Mouse (Mus musculus) embryonic facial prominence, embryonic 12.5 days (tissue): Measurements from ENCODE around the gene Ntm. TPM values are rescaled to one million over a fixed set of nuclear protein-coding genes. Genes with fewer than 3 reads are reported as not detected.

ENCODE experiments used
- ATAC-seq: fragments of 200-750 bp; cut with Nextera tagmentation; 2 replicates; pipeline ENCODE4 v1.8.0; 2017; ENCODE audit not compliant: insufficient number of reproducible peaks, insufficient read depth, low FRiP score, low TSS enrichment
- H3K27ac ChIP-seq: fragments of 300-500 bp; sonication (generic); 2 replicates; pipeline ENCODE4 v1.5.1; 2016; ENCODE audit warnings: mild to moderate bottlenecking
- H3K27me3 ChIP-seq: fragments of 300-500 bp; sonication (generic); 2 replicates; pipeline ENCODE4 v1.6.1; 2016; ENCODE audit warnings: mild to moderate bottlenecking, moderate library complexity
- H3K36me3 ChIP-seq: fragments of 300-500 bp; sonication (generic); 2 replicates; pipeline ENCODE4 v1.6.1; 2016; ENCODE audit warnings: mild to moderate bottlenecking
- H3K4me1 ChIP-seq: fragments of 300-500 bp; sonication (generic); 2 replicates; pipeline ENCODE4 v1.6.1; 2016
- H3K4me2 ChIP-seq: fragments of 300-500 bp; sonication (generic); replicated peaks from 2 replicates; pipeline ENCODE4 v1.6.1; 2016; ENCODE audit warnings: mild to moderate bottlenecking, moderate library complexity
- H3K4me3 ChIP-seq: fragments of 300-500 bp; sonication (generic); 2 replicates; pipeline ENCODE4 v1.5.1; 2016; ENCODE audit warnings: mild to moderate bottlenecking
- H3K9ac ChIP-seq: fragments of 300-500 bp; sonication (generic); 2 replicates; pipeline ENCODE4 v1.6.1; 2016; ENCODE audit warnings: mild to moderate bottlenecking, moderate library complexity
- H3K9me3 ChIP-seq: fragments of 300-500 bp; sonication (generic); 2 replicates; pipeline ENCODE4 v1.6.1; 2016; ENCODE audit warnings: mild to moderate bottlenecking, moderate library complexity
- WGBS: fragments of 180-500 bp; shearing (Covaris S2); methylation state at CpG from one replicate; pipeline ENCODE4 v1.1.7; 2016; 5-methylcytosine and 5-hydroxymethylcytosine counted together
- polyA plus RNA-seq: library from polyadenylated mRNA; unstranded; fragments of >200 nt; fragmentation: Nextera tagmentation; extraction: Ambion mirVana; gene quantifications from 2 replicates; pipeline ENCODE4 v1.2.1, GENCODE M21; 2016

Ntm gene
- polyA plus RNA-seq, 1 experiment from 2014 or later = 23.0 TPM

- Histone ChIP-seq H3K9me3 (no peaks in the 10 kb centered on the region), H3K36me3 (no peaks in the 10 kb centered on the region), H3K4me3 (no peak overlapping the region), H3K27me3 (no peaks in the 10 kb centered on the region), H3K9ac (no peak overlapping the region), H3K4me1 (no peaks in the 10 kb centered on the region), H3K27ac (no peak overlapping the region), H3K4me2 (no peak overlapping the region)
- no peak for ATAC-seq
- 80% methylated on average over 9 of the region's 9 CpGs for WGBS
Measured at GRCm38 (mm10) chr9:29738835-29739526, 224.0 kb downstream of the Ntm start.

- Histone ChIP-seq H3K4me2 (no peak overlapping the region), H3K27me3 (no peaks in the 10 kb centered on the region), H3K9ac (no peak overlapping the region), H3K9me3 (no peaks in the 10 kb centered on the region), H3K4me1 (0 out of 2 replicates have a peak, but pooled peaks cover 3% of the 10 kb centered on the region), H3K36me3 (no peaks in the 10 kb centered on the region), H3K4me3 (no peak overlapping the region), H3K27ac (no peak overlapping the region)
- WGBS = 9% methylated on average over 3 of the region's 3 CpGs
- ATAC-seq = no peak
Measured at GRCm38 (mm10) chr9:29736031-29736430, 226.9 kb downstream of the Ntm start.

GRCm38 (mm10) chr9:29732895-29733294 is 230.0 kb downstream of the Ntm start:
- Histone ChIP-seq H3K27me3 (no peaks in the 10 kb centered on the region), H3K36me3 (no peaks in the 10 kb centered on the region), H3K27ac (no peak overlapping the region), H3K4me2 (no peak overlapping the region), H3K4me1 (peaks cover 3% of the 10 kb centered on the region; the same call in 1 of the 2 replicates), H3K9ac (no peak overlapping the region), H3K4me3 (no peak overlapping the region), H3K9me3 (no peaks in the 10 kb centered on the region)
- ATAC-seq = no peak
- 72% methylated on average over 3 of the region's 3 CpGs for WGBS

GRCm38 (mm10) chr9:29731672-29732071 is 231.3 kb downstream of the Ntm start:
- Histone ChIP-seq H3K9me3 (no peaks in the 10 kb centered on the region), H3K36me3 (no peaks in the 10 kb centered on the region), H3K27ac (no peak overlapping the region), H3K4me3 (no peak overlapping the region), H3K9ac (no peak overlapping the region), H3K4me1 (peaks cover 10% of the 10 kb centered on the region; the same call in 1 of the 2 replicates), H3K27me3 (no peaks in the 10 kb centered on the region), H3K4me2 (no peak overlapping the region)
- 37% methylated on average over 3 of the region's 3 CpGs for WGBS
- no peak for ATAC-seq

GRCm38 (mm10) chr9:29727540-29728432 is 235.2 kb downstream of the Ntm start:
- H3K4me1 ChIP-seq = peaks cover 10% of the 10 kb centered on the region; the same call in 1 of the 2 replicates
- H3K4me2 ChIP-seq = no peak overlapping the region
- H3K27ac ChIP-seq = no peak overlapping the region
- no peak for ATAC-seq
- no peaks in the 10 kb centered on the region for H3K27me3 ChIP-seq
- no peaks in the 10 kb centered on the region for H3K36me3 ChIP-seq
- H3K4me3 ChIP-seq = no peak overlapping the region
- 60% methylated on average over 19 of the region's 19 CpGs for WGBS
- H3K9me3 ChIP-seq = no peaks in the 10 kb centered on the region
- no peak overlapping the region for H3K9ac ChIP-seq

GRCm38 (mm10) chr9:29721461-29721860 is 241.5 kb downstream of the Ntm start:
- no peaks in the 10 kb centered on the region for H3K27me3 ChIP-seq
- 38% methylated on average over 1 of the region's 1 CpGs for WGBS
- no peak overlapping the region for H3K4me2 ChIP-seq
- no peaks in the 10 kb centered on the region for H3K9me3 ChIP-seq
- no peak overlapping the region for H3K9ac ChIP-seq
- ATAC-seq = no peak
- H3K36me3 ChIP-seq = no peaks in the 10 kb centered on the region
- 0 out of 2 replicates have a peak, but pooled peaks cover 6% of the 10 kb centered on the region for H3K4me1 ChIP-seq
- H3K27ac ChIP-seq = no peak overlapping the region
- H3K4me3 ChIP-seq = no peak overlapping the region

GRCm38 (mm10) chr9:29716795-29717194 is 246.1 kb downstream of the Ntm start:
- Histone ChIP-seq H3K4me3 (no peak overlapping the region), H3K27me3 (no peaks in the 10 kb centered on the region), H3K4me1 (0 out of 2 replicates have a peak, but pooled peaks cover 6% of the 10 kb centered on the region), H3K4me2 (no peak overlapping the region), H3K27ac (no peak overlapping the region), H3K9ac (no peak overlapping the region), H3K9me3 (no peaks in the 10 kb centered on the region), H3K36me3 (no peaks in the 10 kb centered on the region)
- no peak for ATAC-seq
- 66% methylated on average over 2 of the region's 2 CpGs for WGBS

- Histone ChIP-seq H3K4me3 (no peak overlapping the region), H3K27me3 (no peaks in the 10 kb centered on the region), H3K9me3 (no peaks in the 10 kb centered on the region), H3K9ac (no peak overlapping the region), H3K27ac (no peak overlapping the region), H3K4me2 (no peak overlapping the region), H3K4me1 (no peaks in the 10 kb centered on the region), H3K36me3 (no peaks in the 10 kb centered on the region)
- ATAC-seq = no peak
- WGBS = 82% methylated on average over 4 of the region's 4 CpGs
Measured at GRCm38 (mm10) chr9:29698276-29698675, 264.7 kb downstream of the Ntm start.

GRCm38 (mm10) chr9:29694151-29694550 is 268.8 kb downstream of the Ntm start:
- H3K4me1 ChIP-seq = no peaks in the 10 kb centered on the region
- no peak for ATAC-seq
- 41% methylated on average over 2 of the region's 2 CpGs for WGBS
- H3K36me3 ChIP-seq = no peaks in the 10 kb centered on the region
- no peaks in the 10 kb centered on the region for H3K27me3 ChIP-seq
- no peak overlapping the region for H3K27ac ChIP-seq
- no peak overlapping the region for H3K4me3 ChIP-seq
- H3K9ac ChIP-seq = no peak overlapping the region
- H3K9me3 ChIP-seq = no peaks in the 10 kb centered on the region
- H3K4me2 ChIP-seq = no peak overlapping the region

GRCm38 (mm10) chr9:29691186-29691855 is 271.6 kb downstream of the Ntm start:
- no peak for ATAC-seq
- no peak overlapping the region for H3K9ac ChIP-seq
- H3K9me3 ChIP-seq = no peaks in the 10 kb centered on the region
- no peaks in the 10 kb centered on the region for H3K4me1 ChIP-seq
- no peak overlapping the region for H3K4me3 ChIP-seq
- no peak overlapping the region for H3K4me2 ChIP-seq
- no peaks in the 10 kb centered on the region for H3K27me3 ChIP-seq
- H3K27ac ChIP-seq = no peak overlapping the region
- H3K36me3 ChIP-seq = no peaks in the 10 kb centered on the region
- WGBS = 80% methylated on average over 5 of the region's 5 CpGs

GRCm38 (mm10) chr9:29682224-29682623 is 280.7 kb downstream of the Ntm start:
- Histone ChIP-seq H3K36me3 (no peaks in the 10 kb centered on the region), H3K9ac (no peak overlapping the region), H3K4me3 (no peak overlapping the region), H3K27me3 (no peaks in the 10 kb centered on the region), H3K4me2 (no peak overlapping the region), H3K9me3 (no peaks in the 10 kb centered on the region), H3K4me1 (no peaks in the 10 kb centered on the region), H3K27ac (no peak overlapping the region)
- no peak for ATAC-seq
- WGBS = 88% methylated on average over 6 of the region's 6 CpGs
